Mouse (Mus musculus) lung, postnatal 36 days (tissue): ENCODE data around the gene Olfr1198.

Source experiments
- DNase-seq: peaks from one replicate; pipeline ENCODE4 v3.0.0; 2022; ENCODE audit warnings: mixed read lengths

The Olfr1198 gene

GRCm38 (mm10) chr2:88751270-88751669 lies at the start of gene Olfr1198:
TSS of gene Olfr1198 (minus strand) at chr2:88751370.
- DNase-seq: no peak

GRCm38 (mm10) chr2:88792736-88793135 lies 41.6 kb upstream of the Olfr1198 start, which contains the start of gene Olfr1201:
TSS of gene Olfr1201 (plus strand) at chr2:88793036.
- no peak for DNase-seq

- DNase-seq: no peak
Measured at GRCm38 (mm10) chr2:88770388-88770787, 19.2 kb upstream of the Olfr1198 start, which contains the start of gene Olfr1200. TSS of gene Olfr1200 (minus strand) at chr2:88770488.

GRCm38 (mm10) chr2:88760369-88760768 lies 9.2 kb upstream of the Olfr1198 start, which contains the start of gene Olfr1199:
TSS of gene Olfr1199 (minus strand) at chr2:88760469.
- no peak for DNase-seq

- DNase-seq: no peak
Measured at GRCm38 (mm10) chr2:88743379-88743778, 7.8 kb downstream of the Olfr1198 start.

- no peak for DNase-seq
Measured at GRCm38 (mm10) chr2:88732266-88732665, 18.9 kb downstream of the Olfr1198 start, which contains the start of gene Olfr1197. TSS of gene Olfr1197 (minus strand) at chr2:88732366.

GRCm38 (mm10) chr2:88704497-88704896 lies 46.7 kb downstream of the Olfr1198 start, which contains the start of gene Olfr1196:
TSS of gene Olfr1196 (minus strand) at chr2:88704597.
- no peak for DNase-seq
